Mouse (Mus musculus) forebrain, postnatal 0 days (tissue): ENCODE results near the gene Soat1. TPM values are rescaled to one million over a fixed set of nuclear protein-coding genes. Genes with fewer than 3 reads are reported as not detected.

Experiments
- ATAC-seq: fragments of 200-750 bp; cut with Nextera tagmentation; 2 replicates; pipeline ENCODE4 v1.8.0; 2017; ENCODE audit warnings: mild to moderate bottlenecking, moderate library complexity
- DNase-seq: peaks from one replicate; pipeline ENCODE4 v3.0.0-alpha.2; 2015
- H3K27ac ChIP-seq: fragments of 300-500 bp; sonication (generic); 2 replicates; pipeline ENCODE4 v1.5.1; 2014; ENCODE audit warnings: low read depth, mild to moderate bottlenecking, antibody characterized with exemption, low read length, moderate library complexity, mixed read lengths
- H3K27me3 ChIP-seq: fragments of 300-500 bp; sonication (generic); 2 replicates; pipeline ENCODE4 v1.6.1; 2014; ENCODE audit warnings: mild to moderate bottlenecking, low read length, mixed read lengths; ENCODE audit not compliant: insufficient read depth
- H3K36me3 ChIP-seq: fragments of 300-500 bp; sonication (generic); 2 replicates; pipeline ENCODE4 v1.6.1; 2014; ENCODE audit warnings: mild to moderate bottlenecking, moderate library complexity; ENCODE audit not compliant: insufficient read depth
- H3K4me1 ChIP-seq: fragments of 300-500 bp; sonication (generic); 2 replicates; pipeline ENCODE4 v1.6.1; 2014; ENCODE audit warnings: antibody characterized with exemption; ENCODE audit not compliant: insufficient read depth
- H3K4me2 ChIP-seq: fragments of 300-500 bp; sonication (generic); 2 replicates; pipeline ENCODE4 v1.6.1; 2014; ENCODE audit warnings: low read depth, mild to moderate bottlenecking, moderate library complexity
- H3K4me3 ChIP-seq: fragments of 300-500 bp; sonication (generic); 2 replicates; pipeline ENCODE4 v1.5.1; 2014; ENCODE audit warnings: low read depth, low read length, mixed read lengths
- H3K9ac ChIP-seq: fragments of 300-500 bp; sonication (generic); 2 replicates; pipeline ENCODE4 v1.6.1; 2014; ENCODE audit warnings: mild to moderate bottlenecking
- H3K9me3 ChIP-seq: fragments of 300-500 bp; sonication (generic); 2 replicates; pipeline ENCODE4 v1.6.1; 2016; ENCODE audit warnings: low read length
- CTCF ChIP-seq: sonication (generic); IDR thresholded peaks from 2 replicates; pipeline ENCODE4 v1.5.1; 2016; ENCODE audit warnings: antibody characterized with exemption, control low read depth, low read depth
- WGBS: fragments of 180-500 bp; shearing (Covaris S2); extraction: QIAGEN DNeasy Blood & Tissue Kit; methylation state at CpG from one replicate; pipeline ENCODE4 v1.1.7; 2014; 5-methylcytosine and 5-hydroxymethylcytosine counted together
- polyA plus RNA-seq: library from polyadenylated mRNA; unstranded; fragments of >200 nt; fragmentation: Nextera tagmentation; extraction: Ambion mirVana; gene quantifications from 2 replicates; pipeline ENCODE4 v1.2.1, GENCODE M21; 2015
- total RNA-seq: library from RNA; depleted of rRNA; stranded (reverse); fragments of >200 nt; gene quantifications from 2 replicates; pipeline ENCODE4 v1.2.3, GENCODE M21; 2014

Soat1 gene
- total and polyA plus RNA-seq, 2 experiments from 2014 or later = 11.7 to 20.6 TPM

DNA sequence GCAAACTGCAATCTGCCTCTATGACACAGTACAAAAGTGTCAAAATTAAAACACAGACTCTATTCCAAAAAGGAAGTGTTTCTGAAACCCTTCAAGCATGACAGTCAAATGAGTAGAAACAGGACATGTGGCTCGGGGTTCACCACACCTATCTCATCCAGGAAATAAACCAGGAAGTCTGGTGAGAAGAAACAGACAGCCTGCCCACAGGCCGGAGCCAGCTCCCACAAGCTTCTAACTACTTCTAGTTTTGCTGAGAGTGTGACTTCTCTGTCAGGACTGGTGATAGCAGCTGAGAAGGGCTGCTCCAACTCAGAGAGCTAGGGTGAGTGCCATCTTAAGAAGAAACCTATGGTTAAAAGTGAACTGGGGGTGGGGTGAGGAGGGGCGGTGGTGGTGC is 14.4 kb downstream of the Soat1 start:
- no peak overlapping the region for H3K4me3 ChIP-seq
- ATAC-seq (no peak), DNase-seq (no peak)
- no peak overlapping the region for H3K9ac ChIP-seq
- 90% methylated on average over 3 of the region's 3 CpGs for WGBS
- H3K4me1 ChIP-seq = no peaks in the 10 kb centered on the region
- H3K4me2 ChIP-seq = no peak overlapping the region
- no peaks in the 10 kb centered on the region for H3K9me3 ChIP-seq
- no peak for TF ChIP-seq CTCF
- 0 out of 2 replicates have a peak, but pooled peaks cover 3% of the 10 kb centered on the region for H3K36me3 ChIP-seq
- no peaks in the 10 kb centered on the region for H3K27me3 ChIP-seq
- H3K27ac ChIP-seq = no peak overlapping the region

DNA sequence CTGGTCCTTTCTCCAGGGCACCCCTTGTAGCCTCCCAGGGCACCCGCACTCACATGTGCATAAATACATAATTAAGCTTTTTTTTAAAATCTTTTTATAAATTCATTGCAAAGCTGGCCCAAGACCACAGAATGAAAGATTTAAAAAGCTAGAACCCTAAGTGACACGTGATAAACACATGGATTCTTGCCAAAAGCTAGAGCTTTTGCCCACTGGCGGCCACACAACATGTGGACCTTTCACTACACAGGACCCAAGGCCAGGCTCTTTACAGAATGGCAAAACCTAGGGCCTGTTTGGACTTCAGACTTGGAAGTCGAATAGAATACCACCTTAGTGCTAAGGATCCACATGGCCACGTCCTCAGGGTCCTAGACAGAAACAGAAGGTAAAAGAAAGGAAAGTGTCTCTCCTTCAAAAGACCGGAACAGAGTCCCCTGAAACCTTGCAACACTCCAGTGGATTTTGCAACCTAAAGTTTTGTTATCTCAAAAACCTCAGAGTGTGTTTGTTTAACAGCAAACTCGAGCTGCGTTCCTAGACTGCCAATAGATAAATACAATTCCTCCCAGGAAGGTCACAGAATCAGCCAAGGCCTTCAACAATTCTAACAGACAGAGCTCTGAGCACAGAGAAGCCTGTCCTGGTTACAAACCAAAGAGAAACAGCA is 15.6 kb downstream of the Soat1 start:
- no peak overlapping the region for H3K4me2 ChIP-seq
- no peak for DNase-seq
- no peaks in the 10 kb centered on the region for H3K9me3 ChIP-seq
- H3K4me3 ChIP-seq = no peak overlapping the region
- WGBS = 76% methylated on average over 8 of the region's 8 CpGs
- no peaks in the 10 kb centered on the region for H3K27me3 ChIP-seq
- no peak overlapping the region for H3K27ac ChIP-seq
- H3K36me3 ChIP-seq = 0 out of 2 replicates have a peak, but pooled peaks cover 3% of the 10 kb centered on the region
- no peak overlapping the region for H3K9ac ChIP-seq
- ATAC-seq = no peak
- TF ChIP-seq CTCF = no peak
- no peaks in the 10 kb centered on the region for H3K4me1 ChIP-seq

GRCm38 (mm10) chr1:156455005-156455758 is 18.9 kb downstream of the Soat1 start:
- no peak for ATAC-seq
- WGBS = 90% methylated on average over 2 of the region's 2 CpGs
- 0 out of 2 replicates have a peak, but pooled peaks cover 3% of the 10 kb centered on the region for H3K36me3 ChIP-seq
- no peak for TF ChIP-seq CTCF
- no peaks in the 10 kb centered on the region for H3K4me1 ChIP-seq
- H3K27ac ChIP-seq = no peak overlapping the region
- H3K9me3 ChIP-seq = no peaks in the 10 kb centered on the region
- H3K4me2 ChIP-seq = no peak overlapping the region
- H3K27me3 ChIP-seq = no peaks in the 10 kb centered on the region
- DNase-seq = no peak
- no peak overlapping the region for H3K4me3 ChIP-seq
- H3K9ac ChIP-seq = no peak overlapping the region

DNA sequence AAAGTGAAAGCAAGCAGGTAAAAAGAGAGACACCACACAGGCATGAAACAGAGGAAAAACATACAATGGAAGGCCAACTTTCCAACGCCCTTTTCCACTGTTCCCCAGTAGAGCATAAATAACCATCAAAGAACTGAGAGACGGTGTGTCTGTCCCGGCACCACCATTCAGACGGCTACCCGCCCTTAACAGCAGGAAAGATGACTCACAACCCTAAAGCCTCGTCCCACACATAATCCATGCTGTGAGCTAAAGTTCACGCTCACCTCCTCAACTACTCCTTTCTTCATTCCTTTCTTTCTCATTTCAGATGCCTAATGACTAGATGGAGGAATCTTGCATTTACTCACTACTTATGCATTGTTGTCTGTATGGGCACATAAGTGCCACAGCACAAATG is 19.7 kb downstream of the Soat1 start:
- no peak for DNase-seq
- TF ChIP-seq CTCF = no peak
- H3K36me3 ChIP-seq = 0 out of 2 replicates have a peak, but pooled peaks cover 3% of the 10 kb centered on the region
- H3K27ac ChIP-seq = no peak overlapping the region
- no peak for ATAC-seq
- no peak overlapping the region for H3K4me3 ChIP-seq
- 74% methylated on average over 7 of the region's 7 CpGs for WGBS
- H3K4me2 ChIP-seq = no peak overlapping the region
- H3K4me1 ChIP-seq = no peaks in the 10 kb centered on the region
- H3K9me3 ChIP-seq = no peaks in the 10 kb centered on the region
- H3K9ac ChIP-seq = no peak overlapping the region
- no peaks in the 10 kb centered on the region for H3K27me3 ChIP-seq

DNA sequence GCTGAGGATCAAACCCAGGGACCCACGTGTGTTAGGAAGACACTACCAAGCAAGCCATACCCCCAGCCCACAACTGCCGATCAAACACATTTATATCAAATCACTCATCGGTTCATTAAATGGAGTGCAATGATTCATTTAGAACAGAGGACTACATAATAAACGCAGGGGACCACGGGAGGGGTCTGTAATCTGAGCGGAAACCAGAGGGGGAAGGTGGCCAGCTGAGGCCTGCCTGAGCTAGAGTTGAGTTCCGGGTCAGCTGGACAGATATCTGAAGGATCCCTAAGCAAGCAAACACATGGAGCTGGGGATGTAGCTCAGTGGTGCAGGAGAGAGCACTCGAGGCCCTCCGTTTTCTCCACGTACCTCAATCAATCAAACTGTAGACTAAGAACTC is 20.3 kb downstream of the Soat1 start:
- no peak overlapping the region for H3K4me2 ChIP-seq
- H3K9me3 ChIP-seq = no peaks in the 10 kb centered on the region
- no peaks in the 10 kb centered on the region for H3K4me1 ChIP-seq
- no peaks in the 10 kb centered on the region for H3K27me3 ChIP-seq
- H3K4me3 ChIP-seq = no peak overlapping the region
- DNase-seq (no peak), ATAC-seq (no peak)
- TF ChIP-seq CTCF = no peak
- H3K27ac ChIP-seq = no peak overlapping the region
- WGBS = 93% methylated on average over 10 of the region's 10 CpGs
- H3K36me3 ChIP-seq = 0 out of 2 replicates have a peak, but pooled peaks cover 3% of the 10 kb centered on the region
- no peak overlapping the region for H3K9ac ChIP-seq

- H3K4me1 ChIP-seq = no peaks in the 10 kb centered on the region
- H3K9me3 ChIP-seq = no peaks in the 10 kb centered on the region
- DNase-seq = no peak
- H3K4me2 ChIP-seq = no peak overlapping the region
- H3K4me3 ChIP-seq = no peak overlapping the region
- 20% methylated on average over 4 of the region's 4 CpGs for WGBS
- no peak for ATAC-seq
- 0 out of 2 replicates have a peak, but pooled peaks cover 4% of the 10 kb centered on the region for H3K36me3 ChIP-seq
- no peak for TF ChIP-seq CTCF
- H3K27ac ChIP-seq = no peak overlapping the region
- no peaks in the 10 kb centered on the region for H3K27me3 ChIP-seq
- no peak overlapping the region for H3K9ac ChIP-seq
These were observed 23.7 kb downstream of the Soat1 start for GRCm38 (mm10) chr1:156450478-156450877.

DNA sequence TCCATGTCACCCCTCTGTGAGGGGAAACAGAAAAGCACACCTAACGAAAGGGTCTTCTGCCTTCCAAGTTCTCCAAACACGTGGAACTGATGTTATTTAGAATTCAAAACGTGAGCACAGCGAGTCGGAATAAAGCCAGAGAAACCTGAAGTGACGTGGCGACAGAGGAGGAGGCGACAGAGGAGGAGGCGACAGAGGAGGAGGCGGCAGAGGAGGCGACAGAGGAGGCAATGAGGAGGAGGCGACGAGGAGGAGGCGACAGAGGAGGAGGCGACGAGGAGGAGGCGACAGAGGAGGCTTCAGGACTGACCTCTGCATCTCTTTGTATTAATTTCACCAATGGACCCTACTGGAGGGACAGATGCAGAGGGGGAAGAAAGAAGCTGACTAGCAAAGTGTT is 24.4 kb downstream of the Soat1 start:
- WGBS = 71% methylated on average over 17 of the region's 17 CpGs
- Histone ChIP-seq H3K9me3 (no peaks in the 10 kb centered on the region), H3K4me3 (no peak overlapping the region), H3K36me3 (0 out of 2 replicates have a peak, but pooled peaks cover 4% of the 10 kb centered on the region), H3K4me2 (no peak overlapping the region), H3K4me1 (no peaks in the 10 kb centered on the region), H3K27me3 (no peaks in the 10 kb centered on the region), H3K9ac (no peak overlapping the region), H3K27ac (no peak overlapping the region)
- no peak for TF ChIP-seq CTCF
- no peak for ATAC-seq
- no peak for DNase-seq
